Mouse (Mus musculus) WW6 (cell line): ENCODE data around the gene Haus2.

ENCODE experiments used
- DNase-seq: peaks from one replicate; pipeline ENCODE4 v3.0.0-alpha.2; 2013; ENCODE audit warnings: low read depth, low spot score

Gene Haus2

DNA sequence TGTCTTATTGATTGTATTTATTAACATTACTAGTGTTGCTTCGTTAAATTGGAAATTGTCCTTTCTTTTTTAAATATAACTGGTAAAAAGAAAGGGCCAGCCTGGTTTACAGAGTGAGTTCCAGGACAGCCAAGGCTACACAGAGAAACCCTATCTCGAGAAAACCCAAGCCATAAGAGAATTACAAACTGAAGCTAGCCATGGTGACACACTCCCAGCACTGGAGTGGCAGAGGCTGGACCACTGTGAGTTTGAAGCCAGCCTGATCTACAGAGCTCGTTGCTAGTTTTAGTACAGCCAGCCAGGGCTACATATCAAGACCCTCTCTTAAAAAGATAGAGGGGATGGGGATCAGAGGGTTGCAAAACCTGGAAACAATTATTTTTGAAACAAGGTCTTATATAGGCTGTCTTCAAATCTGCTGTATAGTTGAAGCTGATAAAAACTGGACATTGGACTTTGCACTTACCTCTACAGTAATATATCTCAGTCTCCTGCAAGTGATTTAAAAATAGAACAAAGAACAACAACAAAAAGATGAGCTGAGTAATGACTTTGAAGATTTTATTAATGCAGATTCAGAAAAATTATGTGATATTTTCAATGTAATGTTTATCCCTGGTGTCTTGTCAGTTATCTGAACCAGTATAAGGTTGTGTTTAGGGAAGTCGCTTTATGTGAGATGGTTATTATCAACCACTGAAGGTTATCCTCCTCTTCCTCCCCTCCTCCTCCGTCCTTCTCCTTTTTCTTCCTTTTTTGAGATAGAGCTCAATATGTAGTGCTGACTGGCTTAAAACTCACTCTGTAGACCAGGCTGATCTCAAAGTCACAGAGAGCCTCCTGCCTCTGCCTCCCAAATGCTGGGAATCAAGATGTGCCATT is 7.3 kb downstream of the Haus2 start:
- DNase-seq = no peak

DNA sequence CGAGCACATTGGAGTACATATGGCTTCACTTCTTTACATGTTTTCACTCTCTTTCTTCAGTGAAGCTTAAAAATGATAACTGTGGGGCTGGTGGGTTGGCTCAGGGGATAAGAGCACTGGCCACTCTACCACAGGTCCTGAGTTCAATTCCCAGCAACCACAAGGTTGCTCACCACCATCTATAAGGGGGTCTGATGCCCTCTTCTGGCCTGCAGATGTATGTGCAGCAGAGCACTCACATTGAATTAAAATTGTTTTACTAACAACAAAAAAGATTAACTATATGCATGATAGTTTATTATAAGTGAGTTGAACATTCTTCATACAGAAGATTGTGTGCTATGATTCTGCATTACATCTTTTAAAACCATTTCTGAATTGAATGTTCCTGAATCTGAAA is 10.4 kb downstream of the Haus2 start:
- no peak for DNase-seq

DNA sequence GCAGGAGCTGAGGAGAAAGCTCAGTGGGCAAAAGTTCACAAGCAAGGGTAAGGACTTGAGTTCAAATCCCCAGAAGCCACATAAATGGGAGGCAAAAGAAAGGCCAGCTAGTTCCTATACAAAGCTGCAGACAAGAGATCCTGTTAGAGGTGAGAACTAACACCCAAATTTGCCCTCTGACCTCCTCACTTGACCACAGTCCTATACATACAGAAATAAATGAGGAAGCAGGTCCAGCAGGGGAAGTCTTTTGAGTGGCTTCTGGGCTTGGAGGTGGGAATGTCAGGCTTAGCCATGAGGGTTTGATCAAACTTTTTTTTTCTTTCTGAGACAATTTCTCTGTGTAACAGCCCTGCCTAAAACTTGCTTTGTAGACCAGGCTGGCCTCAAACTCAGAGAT is 13.7 kb downstream of the Haus2 start:
- DNase-seq = no peak

DNA sequence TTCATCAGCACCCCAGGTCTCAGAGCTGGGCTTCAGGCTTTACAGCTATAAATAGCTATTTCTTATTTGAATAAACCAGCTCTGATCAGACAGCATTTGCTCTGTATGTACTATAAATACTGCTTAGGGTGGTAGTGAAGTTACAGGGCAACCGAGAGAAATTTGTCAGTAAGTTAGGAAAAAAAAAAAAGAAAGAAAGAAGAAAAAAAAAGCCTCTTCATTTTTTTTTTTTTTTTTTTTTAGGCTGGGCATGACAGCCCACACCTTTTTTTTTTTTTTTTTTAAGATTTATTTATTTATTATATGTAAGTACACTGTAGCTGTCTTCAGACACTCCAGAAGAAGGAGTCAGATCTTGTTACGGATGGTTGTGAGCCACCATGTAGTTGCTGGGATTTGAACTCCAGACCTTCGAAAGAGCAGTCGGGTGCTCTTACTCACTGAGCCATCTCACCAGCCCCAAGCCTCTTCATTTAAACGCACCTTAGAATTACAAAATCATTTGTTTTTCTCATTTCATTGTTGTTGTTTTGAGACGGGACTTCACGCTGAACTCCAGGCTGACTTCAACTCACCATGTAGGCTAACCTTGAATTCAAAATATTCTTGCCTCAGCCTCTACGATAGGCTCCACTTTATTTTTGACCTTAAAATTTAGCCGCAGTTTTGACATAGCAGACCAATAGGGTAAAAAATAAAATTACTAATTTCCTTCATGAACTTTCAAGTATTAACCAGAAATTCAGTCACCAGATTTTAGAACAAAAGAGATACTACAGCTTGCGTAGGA is 19.1 kb downstream of the Haus2 start:
- no peak for DNase-seq

DNA sequence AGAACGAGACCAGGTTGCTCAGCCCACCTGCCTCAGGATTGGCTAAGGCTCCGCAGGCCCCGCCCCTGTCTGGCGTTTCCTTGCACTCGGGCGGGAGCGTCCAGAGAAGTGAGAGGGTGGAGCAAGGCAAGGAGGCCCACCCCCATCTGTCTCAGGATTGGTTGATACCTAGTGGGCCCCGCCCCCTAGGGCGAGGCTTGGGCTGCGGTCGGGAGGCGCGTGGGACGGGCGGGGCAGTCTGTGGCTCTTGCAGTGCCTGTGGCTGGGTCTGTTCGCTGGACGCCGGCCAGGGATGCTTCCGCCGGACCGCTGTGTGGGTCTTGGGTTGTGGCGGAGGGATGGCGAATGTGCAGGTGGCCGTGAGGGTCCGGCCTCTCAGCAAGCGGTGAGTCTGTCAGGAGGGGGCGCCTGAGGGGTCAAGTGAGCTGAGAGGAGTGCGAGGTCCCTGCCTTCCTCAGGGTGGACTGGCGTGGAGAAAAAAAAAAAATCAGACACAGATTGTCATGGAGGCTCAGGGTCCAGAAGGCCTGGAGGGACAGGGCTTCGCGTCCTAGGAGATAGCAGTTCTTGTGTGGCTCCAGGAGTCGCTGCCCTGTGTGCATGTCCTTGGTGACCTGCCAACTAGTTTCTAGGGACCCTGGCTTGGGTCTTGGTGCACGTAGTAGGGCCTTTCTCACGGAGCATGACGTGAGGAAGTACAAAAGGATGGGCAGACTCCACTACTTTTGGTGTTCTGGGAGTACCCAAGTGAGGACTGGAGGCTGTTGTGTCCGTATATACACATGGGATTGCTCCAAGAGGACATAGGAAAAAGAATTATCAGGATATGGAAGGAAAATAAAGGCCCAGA is 19.9 kb downstream of the Haus2 start, which contains the start of gene Stard9:
Stard9 (plus strand) TSS at position 236 of the 850 bp plus-strand sequence.
- peak; percentile 95 for DNase-seq

DNA sequence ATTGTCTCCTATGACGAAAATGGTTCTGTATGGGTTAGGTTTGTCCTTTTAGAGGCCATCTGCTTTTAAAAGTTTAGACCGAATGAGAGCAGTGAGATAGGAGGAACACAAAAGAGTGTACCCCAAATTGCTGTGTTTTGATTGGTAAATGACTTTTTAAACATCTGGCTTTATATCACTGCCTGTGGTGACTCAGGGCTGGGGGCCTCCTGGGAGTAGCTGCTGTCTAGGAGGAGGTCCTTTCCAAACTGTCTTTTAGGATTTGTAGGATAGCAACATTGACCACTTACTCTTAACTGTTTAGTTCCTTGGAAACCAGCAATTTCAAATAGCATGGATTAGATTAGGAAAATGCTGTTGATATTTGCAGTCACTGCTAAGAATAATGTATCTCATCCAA is 21.1 kb downstream of the Haus2 start:
- no peak for DNase-seq

DNA sequence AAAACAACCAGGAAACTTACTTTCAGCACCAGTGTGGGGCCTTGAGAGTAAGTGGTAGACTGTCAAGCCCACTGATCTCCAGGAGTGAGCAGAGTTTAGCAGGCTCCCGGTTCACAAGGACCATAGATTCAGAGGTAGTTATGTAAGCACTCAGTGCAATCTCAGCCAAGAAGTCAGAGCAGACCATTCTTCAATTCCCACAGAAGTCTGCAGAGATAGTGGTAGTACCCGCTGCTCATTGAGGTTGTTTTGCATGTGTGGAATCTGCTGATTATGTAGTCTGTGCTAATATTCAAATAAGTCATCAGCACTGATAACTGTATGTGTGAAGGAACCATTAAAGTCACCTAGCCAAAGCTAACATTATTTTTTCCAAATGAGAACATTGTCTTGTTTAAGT is 21.5 kb downstream of the Haus2 start:
- no peak for DNase-seq

DNA sequence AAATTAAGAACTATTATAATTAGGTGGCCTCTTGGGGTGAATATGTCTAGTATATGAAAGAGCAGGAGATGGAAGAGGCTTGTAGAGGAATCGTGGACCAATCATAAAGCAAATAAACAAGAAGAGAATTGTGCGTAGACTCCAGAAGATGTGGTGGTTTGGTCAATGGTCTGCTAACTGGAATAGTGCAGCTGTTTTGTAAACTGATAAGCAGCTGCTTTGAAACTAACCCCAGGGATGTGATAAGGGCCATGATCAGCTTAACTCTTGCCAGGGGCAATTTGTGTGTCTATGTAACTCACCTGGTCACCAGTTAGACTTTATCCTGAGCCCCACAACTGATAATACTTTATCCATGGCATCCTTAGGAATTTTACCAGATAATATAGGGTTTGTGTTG is 22.3 kb downstream of the Haus2 start:
- no peak for DNase-seq

DNA sequence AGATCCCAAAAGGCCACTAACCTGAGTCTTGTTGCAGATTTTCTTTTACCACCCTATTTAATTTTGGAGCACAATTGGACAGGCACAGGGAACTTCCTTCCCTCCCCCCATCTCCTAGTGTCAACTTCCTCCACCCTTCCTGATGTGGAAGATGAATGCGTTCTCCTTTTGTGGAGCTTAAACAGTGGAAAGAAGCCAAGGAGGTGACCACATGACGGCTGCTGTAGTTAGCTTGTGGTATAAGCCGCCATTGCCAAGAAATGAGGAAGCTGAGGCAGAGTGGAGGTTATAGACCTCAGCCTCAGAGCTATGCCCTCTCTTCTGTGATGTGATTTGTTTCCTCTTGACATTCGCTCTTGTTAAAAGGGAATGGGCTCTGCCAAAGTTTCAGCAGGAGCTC is 22.8 kb downstream of the Haus2 start:
- no peak for DNase-seq

DNA sequence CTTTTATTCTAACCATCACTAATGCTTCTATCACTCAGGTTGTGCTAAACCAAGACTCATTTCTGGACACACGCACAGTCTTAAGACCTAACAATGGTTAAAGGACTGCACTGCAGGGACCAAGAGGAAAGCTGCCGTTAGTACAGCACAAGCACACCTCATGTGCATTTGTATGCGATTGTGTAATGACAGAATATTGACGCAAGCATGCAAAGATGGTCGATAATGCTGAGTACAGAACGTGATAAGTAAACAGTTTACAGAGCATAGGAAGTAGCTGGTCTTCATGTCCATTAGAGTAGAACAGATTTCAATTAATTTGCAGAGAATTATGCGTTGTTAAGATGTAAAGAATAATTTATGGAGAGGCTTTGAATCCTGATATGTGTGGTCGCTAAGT is 31.7 kb downstream of the Haus2 start:
- no peak for DNase-seq

DNA sequence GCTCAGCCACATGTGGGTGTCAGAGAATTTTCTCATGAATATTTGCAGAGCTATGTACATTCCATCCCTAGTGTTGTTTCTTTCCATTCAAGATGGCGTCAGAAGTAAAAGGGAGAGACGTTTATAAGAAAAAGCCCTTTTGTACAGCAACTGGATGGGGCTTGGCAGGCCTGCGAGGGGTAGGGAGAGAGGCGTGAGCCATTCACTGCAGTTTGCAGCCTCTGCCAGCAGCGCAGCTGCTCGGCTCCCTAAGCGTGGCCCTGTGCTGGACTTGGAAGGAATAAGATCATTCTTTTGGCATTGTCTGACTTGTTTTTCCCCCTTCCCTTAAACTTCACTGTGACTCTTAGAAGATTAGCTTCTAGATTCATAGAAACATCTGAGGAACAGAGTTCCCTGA is 34.7 kb downstream of the Haus2 start:
- DNase-seq = no peak

DNA sequence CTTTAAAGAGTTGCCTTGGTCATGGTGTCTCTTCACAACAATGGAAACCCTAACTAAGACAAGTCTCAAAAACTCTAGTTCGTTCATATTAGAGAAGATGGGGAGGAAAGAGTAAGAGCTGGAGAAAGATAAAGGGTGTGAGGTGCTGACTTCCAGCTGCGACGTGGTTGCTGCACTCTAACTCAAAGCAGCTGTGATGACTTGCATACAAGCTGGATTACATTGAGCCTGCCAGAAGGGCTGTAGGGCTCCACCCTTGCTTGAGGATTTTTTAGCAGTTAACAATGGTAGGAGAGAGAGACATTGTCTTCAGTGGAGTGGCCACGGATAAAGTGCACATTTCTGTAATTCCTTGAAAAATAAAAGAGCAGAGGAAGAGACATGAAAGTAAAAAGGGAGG is 37.6 kb downstream of the Haus2 start:
- DNase-seq = no peak

DNA sequence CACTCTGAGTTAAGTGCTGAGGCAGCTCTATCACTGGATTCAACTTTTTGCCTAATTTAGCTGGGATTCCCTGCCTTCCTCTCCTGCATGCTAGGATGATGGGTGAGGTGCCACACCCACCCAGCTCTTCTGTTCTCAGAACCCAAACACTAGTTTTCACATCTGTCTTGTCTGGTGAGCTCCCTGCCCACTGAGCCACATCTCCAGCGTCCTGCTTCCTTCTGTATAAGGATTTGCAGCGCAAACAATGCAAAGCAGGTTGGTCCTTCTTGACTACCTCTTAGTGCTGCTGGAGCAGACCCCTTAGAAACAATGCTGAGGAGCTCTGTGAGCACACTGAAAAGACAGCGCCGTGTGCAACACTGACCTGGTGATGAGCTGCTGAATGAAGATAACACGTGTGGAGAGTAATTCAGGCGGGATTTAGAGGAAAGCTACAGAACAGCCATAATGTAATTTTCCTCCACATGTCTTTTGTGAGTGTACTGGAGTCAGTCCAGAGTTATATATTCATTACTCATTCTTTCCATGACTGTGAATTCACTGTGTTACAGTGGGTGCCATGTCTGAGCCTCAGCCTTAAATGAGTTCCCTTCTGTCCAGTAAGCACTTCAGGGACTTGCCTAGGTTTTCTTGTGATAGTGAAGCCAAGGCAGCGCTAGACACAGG is 43.2 kb downstream of the Haus2 start:
- DNase-seq = no peak

DNA sequence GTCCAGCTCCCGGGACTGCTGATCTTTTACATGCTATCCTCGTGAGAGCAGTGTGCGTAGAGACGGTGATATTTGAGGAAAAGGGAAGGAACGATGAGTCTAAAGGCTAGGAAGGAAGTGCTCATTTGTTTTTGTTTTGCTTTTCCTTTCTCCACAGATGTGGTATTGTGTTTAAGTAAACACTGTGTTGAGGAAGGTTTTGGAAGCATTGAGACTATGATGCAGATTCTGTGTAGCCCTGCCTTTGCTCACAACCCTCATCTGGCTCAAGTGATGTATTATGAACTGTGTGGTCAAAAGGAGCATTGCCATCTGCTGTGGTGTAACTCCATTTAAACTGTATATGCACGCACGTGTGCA is 43.7 kb downstream of the Haus2 start:
- no peak for DNase-seq

DNA sequence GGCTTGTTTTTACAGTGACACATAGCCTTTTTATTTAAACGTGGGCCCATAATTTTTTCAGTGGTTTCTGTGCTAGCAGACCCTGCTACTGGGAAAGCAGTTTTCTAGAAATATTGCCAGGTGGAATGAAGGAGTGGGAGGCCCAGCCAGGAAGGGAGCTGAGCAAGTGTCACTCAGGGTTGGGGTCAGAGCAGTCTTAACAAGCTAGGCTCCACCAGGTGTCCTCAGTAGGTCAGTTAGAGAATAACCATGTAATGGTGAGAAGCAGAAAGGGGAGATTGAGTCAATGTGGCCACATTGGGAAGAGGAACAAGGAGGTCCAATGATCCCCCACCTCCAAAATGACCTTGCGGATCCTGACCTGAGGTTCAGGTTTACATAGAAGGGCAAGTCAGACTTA is 45.5 kb downstream of the Haus2 start:
- no peak for DNase-seq

DNA sequence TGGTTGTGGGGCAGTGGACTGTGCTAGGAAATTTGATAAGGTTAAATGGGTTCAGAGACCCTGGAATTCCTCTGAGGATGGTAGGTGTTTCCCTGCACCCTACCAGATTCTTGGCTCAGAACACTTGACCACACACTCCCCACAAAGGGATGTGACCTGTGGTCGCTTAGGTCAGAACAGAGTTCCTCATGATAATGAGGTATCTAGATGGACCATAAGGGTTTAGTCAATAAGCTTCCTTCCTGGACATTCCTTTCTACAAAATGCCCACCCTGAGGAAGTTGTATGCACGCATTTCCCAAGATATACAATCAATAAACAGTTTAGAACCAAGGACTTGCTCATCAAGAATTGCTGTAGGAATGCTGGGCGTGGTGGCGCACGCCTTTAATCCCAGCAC is 46.7 kb downstream of the Haus2 start:
- no peak for DNase-seq

DNA sequence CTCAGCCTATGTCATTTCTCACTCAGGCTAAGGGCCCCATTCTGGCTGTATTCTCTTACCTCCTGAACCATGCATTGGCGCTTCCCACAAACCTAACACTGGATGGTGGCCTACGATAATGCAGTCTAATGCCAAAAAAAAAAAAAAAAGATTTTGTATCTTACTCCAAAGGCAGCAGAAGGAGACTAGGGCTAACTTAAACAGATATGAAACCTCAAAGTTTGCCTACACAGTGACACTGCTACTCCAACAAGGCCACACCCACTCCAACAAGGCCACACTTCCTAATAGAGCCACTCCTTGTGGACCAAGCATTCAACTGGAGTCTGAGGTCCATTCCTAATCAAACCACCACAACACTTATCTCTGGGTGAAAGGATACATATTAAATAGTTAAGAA is 47.5 kb downstream of the Haus2 start:
- no peak for DNase-seq

DNA sequence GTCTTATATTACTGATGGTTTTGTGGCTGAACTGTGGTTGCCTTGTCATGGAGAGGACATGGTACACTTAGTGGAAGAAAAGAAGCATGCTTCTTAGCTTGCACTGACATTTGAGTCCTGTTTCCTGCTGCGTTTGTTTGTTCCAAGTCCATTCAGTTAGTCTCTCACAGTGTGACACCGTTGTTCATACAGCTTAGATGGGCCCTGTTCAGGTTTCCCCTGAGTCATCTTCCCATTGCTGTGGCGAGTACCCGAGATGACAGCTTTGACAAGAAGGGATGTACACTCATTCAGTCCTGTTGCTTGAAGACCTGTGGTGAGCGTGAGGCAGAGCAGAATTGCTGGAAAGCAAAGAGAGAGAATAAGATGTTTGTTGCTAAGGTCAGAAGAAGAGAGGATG is 49.3 kb downstream of the Haus2 start:
- no peak for DNase-seq

DNA sequence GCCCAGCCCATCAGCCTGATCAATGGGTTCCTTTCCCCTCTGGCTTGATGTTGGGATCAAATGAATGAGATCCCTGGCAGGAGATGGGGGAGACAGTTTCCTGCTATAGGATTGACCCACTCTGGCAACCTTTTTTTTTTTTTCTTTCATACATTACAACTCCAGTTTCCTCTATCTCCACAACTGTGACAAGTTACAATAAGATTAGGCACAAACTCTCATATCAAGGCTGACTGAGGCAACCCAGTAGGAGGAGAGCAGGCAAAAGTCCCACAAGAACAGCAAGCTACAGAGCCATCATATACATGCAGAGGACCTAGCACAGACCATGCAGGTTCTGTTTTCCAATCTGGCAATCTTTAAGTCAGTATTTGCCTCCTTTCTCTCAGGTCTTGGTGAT is 50.1 kb downstream of the Haus2 start:
- no peak for DNase-seq

DNA sequence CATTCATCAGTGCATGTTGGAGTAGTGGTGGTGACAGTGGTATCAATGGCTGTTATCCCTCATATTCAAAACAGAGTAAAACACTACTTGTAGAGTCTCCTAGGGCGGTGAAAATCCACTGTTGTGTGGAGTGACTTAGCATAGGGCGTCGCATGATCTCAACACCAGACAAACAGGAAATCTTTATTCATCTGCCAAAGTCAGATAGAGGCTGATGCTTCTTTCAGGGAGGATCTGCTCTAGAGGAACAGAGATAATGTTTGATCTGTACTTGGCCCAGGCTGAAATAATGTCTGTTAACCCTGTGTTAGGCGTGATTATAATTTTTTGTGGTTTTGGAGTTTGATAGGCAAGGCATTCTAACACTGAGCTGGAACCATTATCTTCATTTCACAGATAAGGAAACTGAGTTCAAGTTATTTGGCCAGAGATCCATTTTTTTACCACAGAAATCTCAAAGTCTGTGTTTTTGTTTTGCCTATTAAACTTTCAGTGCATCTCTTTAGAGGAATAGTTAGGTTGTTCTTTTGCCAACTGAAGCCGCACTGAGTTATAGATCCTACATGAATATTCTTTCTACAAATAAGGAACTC is 51.4 kb downstream of the Haus2 start:
- no peak for DNase-seq

DNA sequence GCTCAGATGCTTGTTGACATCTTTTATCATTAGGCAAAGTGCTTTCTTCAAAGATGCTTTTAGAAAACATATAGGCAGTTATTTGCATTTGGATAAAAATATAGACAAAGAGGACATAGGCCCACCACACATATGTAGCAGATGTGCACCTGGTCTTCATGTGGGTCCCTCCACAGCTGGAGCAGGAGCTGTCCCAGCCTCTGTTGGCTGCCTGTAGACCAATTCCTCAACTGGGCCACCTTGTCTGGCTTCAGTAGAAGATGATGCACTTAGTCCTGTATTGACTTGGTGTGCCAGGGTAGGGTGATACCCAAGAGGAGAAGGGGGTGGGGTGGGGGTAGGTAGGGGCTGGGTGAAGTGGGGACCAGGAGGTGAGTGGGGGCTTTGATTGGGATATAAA is 53.6 kb downstream of the Haus2 start:
- DNase-seq = no peak
